Mouse (Mus musculus): Measurements from ENCODE around the gene Olfr1426. TPM values are rescaled to one million over a fixed set of nuclear protein-coding genes. Genes with fewer than 3 reads are reported as not detected.
"Not testable (repeated sequence)": the region's sequence is repeated elsewhere in the genome, so short reads cannot be mapped to it uniquely, and the experiment has no call there.

The Olfr1426 gene
- polyA plus RNA-seq, 1 experiment from 2014 or later, result not detected

DNA sequence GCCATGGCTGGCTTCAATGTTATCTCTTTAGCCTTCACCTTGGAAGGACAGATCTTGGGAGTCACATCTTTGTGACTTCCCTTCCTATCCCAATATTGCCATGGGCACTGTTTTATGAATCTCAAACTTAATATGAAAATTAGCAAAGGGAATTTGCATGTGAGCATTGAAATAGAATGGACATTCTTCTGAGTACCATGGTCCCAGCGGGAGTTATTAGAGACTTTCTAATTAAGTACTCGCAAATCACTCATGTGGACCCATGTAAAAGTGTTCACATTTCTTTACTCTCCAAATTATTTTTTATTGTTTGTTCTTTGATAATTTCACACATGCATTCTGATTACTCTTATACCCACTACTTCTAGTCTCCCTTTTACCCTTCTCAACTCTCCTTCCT, 11.4 kb upstream of the Olfr1426 start, which contains the start of gene Olfr1427:
Olfr1427 (minus strand) TSS at position 101 of the 400 bp plus-strand sequence.
- ATAC-seq (replicated peaks; ENCODE audit: low FRiP score, low read depth) (no peak), DNase-seq (ENCODE audit: low spot score) (no peak)
- Histone ChIP-seq H3K27me3 (ENCODE audit: insufficient read depth, low read length) (no peaks in the 10 kb centered on the region), H3K4me3 (replicated peaks; ENCODE audit: low read depth, low read length) (no peak within 1 kb of the TSS), H3K4me2 (ENCODE audit: low read length) (no peak within 1 kb of the TSS), H3K9me3 (replicated peaks; ENCODE audit: low read length) (no peaks in the 10 kb centered on the region), H3K36me3 (ENCODE audit: insufficient read depth, low read length) (no peaks in the 10 kb centered on the region), H3K4me1 (replicated peaks; ENCODE audit: insufficient read depth, low read length) (no peaks in the 10 kb centered on the region), H3K9ac (ENCODE audit: low read depth, low read length) (no peak within 1 kb of the TSS), H3K27ac (no peak within 1 kb of the TSS)
- TF ChIP-seq CTCF (IDR thresholded peaks at IDR 0.05; ENCODE audit: low read depth), result no peak
- 91% methylated on average over 2 of the region's 2 CpGs for WGBS

GRCm38 (mm10) chr19:12077631-12078030, 14.2 kb downstream of the Olfr1426 start, which contains the start of gene Olfr1425:
Gene Olfr1425, minus strand, starts transcription at chr19:12077731.
- H3K27me3 ChIP-seq (ENCODE audit: insufficient read depth, low read length); H3K36me3 ChIP-seq (ENCODE audit: insufficient read depth, low read length); H3K4me3 ChIP-seq (replicated peaks; ENCODE audit: low read depth, low read length); DNase-seq (ENCODE audit: low spot score); H3K4me2 ChIP-seq (ENCODE audit: low read length); H3K9ac ChIP-seq (ENCODE audit: low read depth, low read length); H3K27ac ChIP-seq; H3K4me1 ChIP-seq (replicated peaks; ENCODE audit: insufficient read depth, low read length); H3K9me3 ChIP-seq (replicated peaks; ENCODE audit: low read length); ATAC-seq (replicated peaks; ENCODE audit: low FRiP score, low read depth): not testable (repeated sequence)
- WGBS, result 83% methylated on average over 4 of the region's 4 CpGs

DNA sequence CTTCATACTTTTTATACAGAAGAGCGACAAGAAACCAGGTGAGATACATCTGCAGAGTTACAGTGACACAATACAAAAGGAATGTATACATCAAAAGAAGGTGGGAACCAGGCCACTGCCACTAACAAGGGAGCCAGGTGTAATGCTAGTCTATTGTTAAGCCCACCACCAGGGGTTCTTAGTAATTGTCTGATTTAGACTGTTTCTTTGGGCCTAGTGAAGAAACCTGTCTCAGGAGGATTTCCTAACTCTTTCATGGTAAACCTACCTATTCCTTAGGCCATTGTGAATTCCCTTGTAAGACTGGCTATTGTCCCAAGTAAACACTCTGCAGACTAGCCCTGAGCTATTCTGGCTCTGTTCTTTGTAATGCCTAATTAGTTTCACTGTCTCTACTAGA, 22.3 kb downstream of the Olfr1426 start:
- WGBS, result 85% methylated on average over 1 of the region's 1 CpGs
- not testable (repeated sequence) for H3K27me3 ChIP-seq (ENCODE audit: insufficient read depth, low read length); H3K4me2 ChIP-seq (ENCODE audit: low read length); DNase-seq (ENCODE audit: low spot score); ATAC-seq (replicated peaks; ENCODE audit: low FRiP score, low read depth); H3K9me3 ChIP-seq (replicated peaks; ENCODE audit: low read length); H3K36me3 ChIP-seq (ENCODE audit: insufficient read depth, low read length); H3K9ac ChIP-seq (ENCODE audit: low read depth, low read length); H3K4me1 ChIP-seq (replicated peaks; ENCODE audit: insufficient read depth, low read length); H3K4me3 ChIP-seq (replicated peaks; ENCODE audit: low read depth, low read length); H3K27ac ChIP-seq

DNA sequence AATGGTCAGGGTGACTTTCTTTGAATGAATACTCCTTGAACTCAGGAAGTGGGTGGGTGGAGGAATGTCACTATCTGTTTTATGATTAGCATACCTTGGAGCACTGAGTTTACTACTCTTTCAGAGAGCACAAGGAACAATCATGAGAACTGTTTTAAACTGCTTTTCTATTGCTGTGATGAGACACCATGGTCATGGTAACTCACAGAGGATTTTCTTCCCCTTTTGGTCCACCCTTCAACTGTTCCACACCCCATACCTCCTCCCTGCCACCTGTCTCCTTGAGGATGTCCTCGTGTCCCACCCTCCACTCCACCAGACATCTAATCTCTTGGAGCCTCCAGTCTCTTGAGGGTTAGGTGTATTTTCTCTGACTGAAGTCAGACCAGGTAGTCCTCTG, 24.0 kb downstream of the Olfr1426 start:
- DNase-seq (ENCODE audit: low spot score); ATAC-seq (replicated peaks; ENCODE audit: low FRiP score, low read depth); H3K27ac ChIP-seq; H3K27me3 ChIP-seq (ENCODE audit: insufficient read depth, low read length); H3K36me3 ChIP-seq (ENCODE audit: insufficient read depth, low read length); H3K9me3 ChIP-seq (replicated peaks; ENCODE audit: low read length); H3K9ac ChIP-seq (ENCODE audit: low read depth, low read length); H3K4me2 ChIP-seq (ENCODE audit: low read length); H3K4me3 ChIP-seq (replicated peaks; ENCODE audit: low read depth, low read length); H3K4me1 ChIP-seq (replicated peaks; ENCODE audit: insufficient read depth, low read length): not testable (repeated sequence)
- 64% methylated on average over 1 of the region's 1 CpGs for WGBS

- H3K36me3 ChIP-seq (ENCODE audit: insufficient read depth, low read length); H3K4me3 ChIP-seq (replicated peaks; ENCODE audit: low read depth, low read length); H3K27ac ChIP-seq; H3K4me2 ChIP-seq (ENCODE audit: low read length); H3K4me1 ChIP-seq (replicated peaks; ENCODE audit: insufficient read depth, low read length); ATAC-seq (replicated peaks; ENCODE audit: low FRiP score, low read depth); H3K9ac ChIP-seq (ENCODE audit: low read depth, low read length); H3K27me3 ChIP-seq (ENCODE audit: insufficient read depth, low read length); H3K9me3 ChIP-seq (replicated peaks; ENCODE audit: low read length); DNase-seq (ENCODE audit: low spot score): not testable (repeated sequence)
- 89% methylated on average over 1 of the region's 1 CpGs for WGBS
Measured at GRCm38 (mm10) chr19:12062582-12062981, 29.2 kb downstream of the Olfr1426 start, which contains the start of gene Olfr1424. Gene Olfr1424, minus strand, starts transcription at chr19:12062682.

DNA sequence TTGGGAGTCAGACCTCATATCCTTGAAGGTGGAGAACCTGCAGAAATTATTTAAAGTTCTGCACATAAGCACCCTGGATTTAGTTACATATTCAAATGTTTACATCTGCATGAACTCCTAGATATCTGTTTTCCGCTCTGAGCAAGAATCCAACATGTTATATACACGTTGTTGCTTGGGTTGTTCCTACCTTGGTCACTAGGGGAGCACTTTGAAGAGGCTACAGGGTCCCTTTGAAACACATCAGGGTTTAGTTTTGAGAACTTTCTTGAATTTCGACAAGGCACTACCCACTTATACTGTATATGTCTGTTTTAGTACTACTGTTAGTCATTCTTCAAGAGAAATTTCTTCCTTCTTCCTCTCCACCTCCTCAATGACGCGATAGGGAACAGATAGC, 48.6 kb downstream of the Olfr1426 start:
- 91% methylated on average over 5 of the region's 5 CpGs for WGBS
- no peak overlapping the region for H3K4me2 ChIP-seq (ENCODE audit: low read length)

GRCm38 (mm10) chr19:12041217-12041616, 50.6 kb downstream of the Olfr1426 start, which contains the start of gene Olfr1423:
Gene Olfr1423, minus strand, starts transcription at chr19:12041317.
- H3K9ac ChIP-seq (ENCODE audit: low read depth, low read length), result no peak within 1 kb of the TSS
- H3K27ac ChIP-seq, result no peak within 1 kb of the TSS
- H3K4me1 ChIP-seq (replicated peaks; ENCODE audit: insufficient read depth, low read length), result no peaks in the 10 kb centered on the region
- no peak within 1 kb of the TSS for H3K4me3 ChIP-seq (replicated peaks; ENCODE audit: low read depth, low read length)
- H3K4me2 ChIP-seq (ENCODE audit: low read length), result no peak within 1 kb of the TSS
- no peaks in the 10 kb centered on the region for H3K27me3 ChIP-seq (ENCODE audit: insufficient read depth, low read length)
- DNase-seq (ENCODE audit: low spot score) (no peak), ATAC-seq (replicated peaks; ENCODE audit: low FRiP score, low read depth) (no peak)
- H3K36me3 ChIP-seq (ENCODE audit: insufficient read depth, low read length), result no peaks in the 10 kb centered on the region
- TF ChIP-seq CTCF (IDR thresholded peaks at IDR 0.05; ENCODE audit: low read depth), result no peak
- H3K9me3 ChIP-seq (replicated peaks; ENCODE audit: low read length), result no peaks in the 10 kb centered on the region
- WGBS, result 55% methylated on average over 2 of the region's 2 CpGs

More for the DNA sequence above, 48.6 kb downstream of the Olfr1426 start:
- Histone ChIP-seq H3K27ac (no peak overlapping the region), H3K4me1 (replicated peaks; ENCODE audit: insufficient read depth, low read length) (no peaks in the 10 kb centered on the region), H3K4me3 (replicated peaks; ENCODE audit: low read depth, low read length) (no peak overlapping the region), H3K36me3 (ENCODE audit: insufficient read depth, low read length) (no peaks in the 10 kb centered on the region), H3K9ac (ENCODE audit: low read depth, low read length) (no peak overlapping the region), H3K9me3 (replicated peaks; ENCODE audit: low read length) (no peaks in the 10 kb centered on the region), H3K27me3 (ENCODE audit: insufficient read depth, low read length) (no peaks in the 10 kb centered on the region)
- DNase-seq (ENCODE audit: low spot score) (no peak), ATAC-seq (replicated peaks; ENCODE audit: low FRiP score, low read depth) (no peak)
- TF ChIP-seq CTCF (IDR thresholded peaks at IDR 0.05; ENCODE audit: low read depth), result no peak

All from kidney, postnatal 0 days (tissue).